Mouse (Mus musculus): ENCODE measurements around the gene Igsf9.
A peak's percentile ranks its signal among the peaks of the same experiment; 100 is the strongest.

The Igsf9 gene

GRCm38 (mm10) chr1:172468301-172468877 lies 13.2 kb upstream of the Igsf9 start:
- DNase-seq (ENCODE audit: low spot score), result no peak

DNA sequence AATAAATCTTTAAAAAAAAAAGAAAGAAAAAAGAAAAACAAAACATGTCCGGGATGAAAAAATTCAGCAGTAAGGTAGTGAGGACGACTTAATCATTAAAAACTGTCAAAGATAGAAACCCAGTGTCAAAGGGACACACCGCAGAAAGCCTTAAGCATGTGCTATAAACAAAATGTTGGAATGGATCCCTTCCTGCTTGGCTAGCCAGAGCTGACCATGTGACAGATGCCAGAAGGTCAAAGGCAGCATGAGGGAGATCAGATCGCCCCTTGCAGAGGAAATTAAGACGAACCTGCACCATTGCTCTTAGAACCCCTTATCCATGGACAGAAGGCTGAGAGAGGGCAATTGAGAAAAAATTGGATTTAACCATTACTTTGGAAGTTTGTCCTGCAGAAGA lies 12.2 kb upstream of the Igsf9 start:
- no peak for DNase-seq (ENCODE audit: low spot score)

DNA sequence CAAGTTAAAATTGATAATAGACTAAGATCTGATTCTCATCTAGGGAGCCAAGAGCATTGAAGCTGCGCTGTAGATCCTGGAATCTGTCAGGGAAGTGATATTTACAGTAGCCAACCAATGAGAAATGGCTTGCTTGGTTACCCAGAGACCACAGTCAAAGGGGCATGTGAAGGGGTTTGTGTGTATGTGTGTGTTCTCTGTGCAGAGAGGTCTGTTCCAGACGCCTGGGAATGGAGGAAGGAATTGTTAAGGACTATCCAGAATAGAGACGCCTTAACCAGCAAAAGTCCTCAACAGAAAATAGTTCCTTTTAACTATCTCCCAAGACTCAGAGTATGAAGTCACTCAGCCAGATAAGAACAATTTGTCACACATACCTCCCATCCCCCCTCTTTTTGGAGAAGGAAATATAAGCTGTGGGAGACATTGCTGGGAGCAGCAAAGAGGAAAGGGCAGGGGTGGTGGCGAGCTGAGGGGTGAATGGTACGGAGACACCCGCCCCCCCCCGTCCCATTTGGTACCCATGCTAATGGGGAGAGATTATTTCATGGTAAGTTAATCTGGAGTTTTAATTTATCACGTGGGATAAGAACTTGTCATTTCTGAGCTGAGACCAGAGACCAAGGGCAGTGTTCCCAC lies 11.7 kb upstream of the Igsf9 start:
- no peak for DNase-seq (ENCODE audit: low spot score)

DNA sequence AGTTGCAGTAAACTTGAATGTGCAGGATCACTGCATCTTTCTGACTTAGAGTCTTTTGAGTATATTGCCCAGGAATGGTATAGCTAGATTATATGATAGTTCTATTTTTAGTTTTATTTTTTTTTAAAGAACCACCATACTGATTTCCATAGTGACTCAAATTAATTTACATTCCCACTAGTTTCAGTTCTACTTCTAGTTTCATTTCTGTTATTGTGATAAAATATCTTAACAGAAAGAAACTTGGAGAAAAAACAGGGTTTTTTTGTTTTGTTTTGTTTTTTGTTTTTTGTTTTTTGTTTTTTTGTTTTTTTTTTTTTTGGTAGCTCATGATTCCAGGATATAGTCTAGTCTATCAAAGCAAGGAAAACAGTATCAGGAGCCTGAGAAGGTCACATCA lies 8.7 kb upstream of the Igsf9 start:
- DNase-seq (ENCODE audit: low spot score), result no peak

- no peak for DNase-seq (ENCODE audit: low spot score)
Measured at GRCm38 (mm10) chr1:172474196-172474595, 7.4 kb upstream of the Igsf9 start.

DNA sequence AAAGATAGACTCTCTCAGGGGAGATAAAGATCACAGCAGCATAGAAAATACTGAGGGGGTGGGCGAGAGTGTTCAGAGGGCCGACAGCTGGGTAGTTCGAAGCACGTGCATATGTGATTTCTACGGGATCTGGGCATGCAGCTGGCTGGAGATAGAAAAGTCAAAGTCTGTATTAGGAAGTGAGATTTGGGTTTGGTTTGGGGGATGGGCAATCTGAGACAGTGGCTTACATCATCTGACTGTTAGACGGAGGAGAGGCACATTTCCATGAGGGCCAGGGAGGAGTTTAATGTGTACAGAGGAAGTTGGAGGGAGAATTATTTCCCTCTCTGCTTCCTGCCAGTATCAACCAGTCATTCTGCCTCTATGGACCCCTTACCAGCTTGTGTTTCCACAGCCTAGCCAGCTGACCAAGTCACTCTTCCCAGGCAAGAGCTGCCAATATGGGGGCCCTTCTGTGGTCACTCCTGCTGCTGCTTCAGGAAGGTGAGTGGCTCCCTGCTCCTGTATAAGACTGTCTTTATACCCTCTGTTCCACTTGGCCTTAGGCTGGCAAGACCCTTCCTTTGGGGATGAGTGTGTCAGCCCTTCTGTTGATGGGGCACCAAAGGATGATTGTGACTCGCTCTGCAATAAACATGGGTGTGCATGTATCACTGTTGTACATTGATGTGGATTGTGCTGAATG lies 6.4 kb upstream of the Igsf9 start, which contains the start of gene Slamf9:
Slamf9 (plus strand) TSS at position 305 of the 688 bp plus-strand sequence.
- DNase-seq (ENCODE audit: low spot score), result no peak

DNA sequence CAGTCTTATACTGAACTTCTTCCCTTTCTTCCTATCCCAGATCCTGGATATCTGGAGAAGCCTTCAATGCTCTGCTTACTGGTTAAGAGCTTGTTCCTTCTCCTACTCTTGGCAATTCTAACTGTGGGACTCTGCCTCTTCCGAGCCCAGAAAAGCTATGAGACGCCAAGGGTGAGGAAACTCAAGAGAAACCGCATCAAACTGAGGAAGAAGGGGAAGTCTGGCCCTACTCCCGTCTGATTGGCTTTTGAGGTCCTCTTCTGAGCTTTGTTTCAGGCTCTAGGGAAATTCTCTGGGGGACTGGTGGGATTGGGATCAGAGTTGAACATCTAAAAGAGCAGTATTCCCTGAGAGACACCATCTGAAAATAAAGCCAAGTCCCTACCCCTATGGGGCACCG lies 3.6 kb upstream of the Igsf9 start:
- no peak for DNase-seq (ENCODE audit: low spot score)

- DNase-seq (ENCODE audit: low spot score), result no peak
Measured at GRCm38 (mm10) chr1:172480376-172480775, 1.2 kb upstream of the Igsf9 start.

- no peak for DNase-seq (ENCODE audit: low spot score)
Measured at GRCm38 (mm10) chr1:172481111-172481510, 477 bp upstream of the Igsf9 start.

GRCm38 (mm10) chr1:172482518-172483360 lies 1.2 kb downstream of the Igsf9 start:
- DNase-seq (ENCODE audit: low spot score), result no peak

DNA sequence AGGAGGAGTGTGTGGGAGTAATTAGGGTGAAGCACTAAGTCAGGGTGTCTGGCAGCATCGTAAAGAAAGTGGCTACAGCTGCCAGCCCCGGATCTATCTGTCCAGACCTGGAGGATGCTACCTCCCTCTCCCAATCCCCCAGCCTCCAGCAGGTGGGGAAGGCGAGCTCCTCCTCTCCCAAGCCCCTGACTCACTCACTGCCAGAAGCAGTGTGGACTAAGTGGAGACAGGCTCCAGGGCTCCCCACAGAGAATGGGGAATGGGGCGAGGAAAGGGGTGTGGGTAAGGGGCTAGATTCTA lies 1.7 kb downstream of the Igsf9 start:
- DNase-seq (ENCODE audit: low spot score), result no peak

- DNase-seq (ENCODE audit: low spot score), result no peak
Measured at GRCm38 (mm10) chr1:172484236-172484635, 2.6 kb downstream of the Igsf9 start.

DNA sequence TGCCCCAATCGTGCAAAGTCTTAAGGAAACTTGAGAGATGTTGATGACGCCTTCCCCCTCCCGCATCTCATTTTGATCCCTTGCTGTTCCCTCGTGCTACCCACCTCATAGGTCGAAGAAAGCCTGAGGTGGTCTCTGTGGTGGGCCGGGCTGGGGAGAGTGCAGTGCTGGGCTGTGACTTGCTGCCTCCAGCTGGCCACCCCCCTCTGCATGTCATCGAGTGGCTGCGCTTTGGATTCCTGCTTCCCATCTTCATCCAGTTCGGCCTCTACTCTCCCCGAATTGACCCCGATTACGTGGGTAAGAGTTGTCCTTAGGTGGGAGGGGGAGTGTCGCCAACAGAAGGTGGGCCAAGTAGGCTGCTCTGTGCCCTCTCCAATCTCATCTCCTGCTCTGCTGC lies 3.1 kb downstream of the Igsf9 start:
- no peak for DNase-seq (ENCODE audit: low spot score)

DNA sequence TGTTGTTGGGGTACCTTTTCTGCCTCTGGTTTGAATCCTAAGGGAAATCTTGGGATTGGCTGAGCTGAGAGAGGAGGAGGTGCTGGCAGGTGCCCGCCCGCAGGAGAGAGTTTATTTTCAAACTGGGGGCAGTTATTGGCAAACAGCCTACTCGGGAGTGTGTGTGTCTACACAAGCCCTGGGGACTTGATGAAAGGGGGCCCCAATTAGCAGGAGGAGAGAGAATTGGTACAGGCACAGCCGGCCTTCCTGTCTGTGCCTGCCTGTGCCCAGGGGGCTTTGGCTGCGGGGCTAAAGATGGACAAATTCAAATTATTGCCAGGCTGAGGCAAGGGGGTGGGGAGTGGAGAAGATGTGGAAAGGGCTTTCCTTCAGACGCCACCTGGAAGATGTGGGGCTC lies 4.2 kb downstream of the Igsf9 start:
- DNase-seq (ENCODE audit: low spot score), result no peak

DNA sequence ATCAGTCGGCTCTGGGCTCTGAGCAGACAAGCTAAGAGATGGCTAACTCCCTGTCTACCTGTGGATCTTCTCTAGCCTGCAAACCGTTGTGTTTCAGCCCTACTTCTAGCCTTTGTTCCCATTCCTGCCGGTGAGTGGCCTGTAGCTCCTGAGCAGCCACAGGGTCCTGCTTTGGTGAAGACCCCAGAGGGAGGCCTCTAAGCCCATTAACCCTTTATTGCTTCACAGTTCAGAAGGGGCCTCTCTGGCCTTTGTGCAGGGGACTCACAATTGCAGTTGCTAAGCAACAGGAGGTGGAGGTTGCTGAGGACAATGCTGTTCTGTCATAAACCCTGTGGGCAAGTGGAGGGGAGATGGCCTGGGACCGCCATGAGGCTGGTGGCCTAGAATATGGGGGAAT lies 4.6 kb downstream of the Igsf9 start:
- DNase-seq (ENCODE audit: low spot score), result peak; percentile 75

DNA sequence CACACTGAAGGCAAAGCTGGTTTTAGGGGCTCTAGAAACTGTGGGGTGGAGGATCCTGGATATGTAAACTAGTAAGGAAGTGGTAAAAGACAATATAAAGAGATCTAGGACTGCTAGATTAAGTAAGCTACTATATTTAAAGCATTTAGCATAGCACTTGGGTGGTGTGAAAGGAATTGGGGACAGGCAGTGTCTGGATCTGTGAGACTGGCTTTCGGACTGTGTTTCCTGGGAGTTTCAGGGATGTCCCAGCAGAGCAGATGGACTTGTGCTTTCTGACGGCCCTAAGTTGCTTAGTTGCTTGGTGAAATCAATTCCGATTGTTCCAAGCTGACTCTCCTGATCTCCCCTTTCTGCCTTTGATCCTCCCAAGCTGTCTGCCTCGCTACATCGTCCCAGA lies 5.1 kb downstream of the Igsf9 start:
- DNase-seq (ENCODE audit: low spot score), result no peak

GRCm38 (mm10) chr1:172487859-172488258 lies 6.3 kb downstream of the Igsf9 start:
- no peak for DNase-seq (ENCODE audit: low spot score)

GRCm38 (mm10) chr1:172488831-172489230 lies 7.2 kb downstream of the Igsf9 start:
- DNase-seq (ENCODE audit: low spot score), result no peak

- DNase-seq (ENCODE audit: low spot score), result no peak
Measured at GRCm38 (mm10) chr1:172489585-172490250, 8.1 kb downstream of the Igsf9 start.

DNA sequence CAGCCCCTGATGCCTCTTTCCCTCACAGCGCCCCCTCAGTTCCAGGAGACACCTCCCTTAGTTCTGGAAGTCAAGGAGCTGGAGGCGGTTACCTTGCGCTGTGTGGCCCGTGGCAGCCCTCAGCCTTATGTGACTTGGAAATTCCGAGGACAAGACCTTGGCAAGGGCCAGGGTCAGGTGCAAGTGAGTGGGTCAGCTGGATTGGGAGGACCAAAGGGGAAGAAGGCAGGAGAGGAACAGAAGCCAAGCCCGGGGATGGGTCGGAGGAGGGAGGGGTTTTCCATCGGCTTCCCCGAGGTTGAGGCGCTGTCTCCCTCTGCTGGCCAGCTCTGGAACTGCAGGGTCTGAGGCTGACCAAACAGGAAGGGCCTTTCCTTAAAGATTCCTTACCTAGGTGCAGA lies 8.7 kb downstream of the Igsf9 start:
- peak; percentile 90 for DNase-seq (ENCODE audit: low spot score)

DNA sequence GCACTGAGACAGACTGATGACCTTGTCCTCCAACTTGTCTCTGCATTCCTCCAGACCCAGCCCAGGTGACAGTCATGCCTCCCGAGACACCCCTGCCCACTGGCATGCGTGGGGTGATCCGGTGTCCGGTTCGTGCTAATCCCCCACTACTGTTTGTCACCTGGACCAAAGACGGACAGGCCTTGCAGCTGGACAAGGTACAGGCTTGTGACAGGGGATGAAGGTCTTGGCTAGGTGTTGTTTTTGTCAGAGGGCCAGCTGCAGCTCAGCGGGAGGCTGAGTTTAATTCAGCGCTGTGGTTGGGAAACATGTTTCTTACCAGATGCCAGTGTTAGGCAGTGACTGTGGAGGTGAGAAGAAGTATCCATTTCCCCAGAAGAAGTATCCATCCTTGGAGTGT lies 10.5 kb downstream of the Igsf9 start:
- no peak for DNase-seq (ENCODE audit: low spot score)

DNA sequence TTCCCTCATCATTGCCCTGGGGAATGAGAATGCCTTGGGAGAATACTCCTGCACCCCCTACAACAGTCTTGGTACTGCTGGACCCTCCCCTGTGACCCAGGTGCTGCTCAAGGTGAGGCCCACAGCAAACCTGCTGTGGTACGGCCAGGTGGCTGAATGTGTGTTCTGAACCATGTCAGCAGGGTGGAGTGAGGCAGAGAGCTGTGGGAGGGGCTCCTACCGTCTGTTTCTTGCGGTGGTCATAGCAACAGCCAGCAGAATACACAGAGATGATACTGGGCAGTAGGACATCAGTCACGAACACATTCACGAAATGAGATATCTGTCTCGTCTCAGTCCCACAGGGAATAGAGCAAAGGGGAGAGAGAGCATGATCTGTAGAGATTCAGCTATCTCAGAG lies 11.9 kb downstream of the Igsf9 start:
- no peak for DNase-seq (ENCODE audit: low spot score)
